Mouse (Mus musculus) thymus, postnatal 25 days (tissue): ENCODE data around the gene Prss2.
"Not testable (repeated sequence)": the region's sequence is repeated elsewhere in the genome, so short reads cannot be mapped to it uniquely, and the experiment has no call there.

Experiments used
- DNase-seq: peaks from one replicate; pipeline ENCODE4 v3.0.0; 2022

Gene Prss2

DNA sequence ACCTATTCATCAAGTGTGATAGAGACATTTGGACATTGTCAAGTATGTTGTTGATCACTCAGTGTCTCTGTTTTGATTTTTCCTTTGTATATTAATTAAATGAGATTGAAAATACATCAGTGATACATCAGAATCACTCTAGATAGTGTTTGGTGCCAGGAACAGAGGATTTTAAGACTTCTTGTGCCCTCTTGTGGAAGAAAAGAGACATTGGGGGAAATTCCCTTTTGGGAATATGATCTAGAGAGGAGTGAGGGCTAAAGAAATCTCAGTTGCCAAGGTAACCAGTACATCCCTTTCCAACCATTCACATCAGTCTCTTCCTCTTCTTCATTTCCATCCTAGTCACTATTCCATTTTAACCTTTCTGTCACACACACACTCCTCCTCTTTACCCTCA, 34.8 kb downstream of the Prss2 start:
- DNase-seq: peak; percentile 38

DNA sequence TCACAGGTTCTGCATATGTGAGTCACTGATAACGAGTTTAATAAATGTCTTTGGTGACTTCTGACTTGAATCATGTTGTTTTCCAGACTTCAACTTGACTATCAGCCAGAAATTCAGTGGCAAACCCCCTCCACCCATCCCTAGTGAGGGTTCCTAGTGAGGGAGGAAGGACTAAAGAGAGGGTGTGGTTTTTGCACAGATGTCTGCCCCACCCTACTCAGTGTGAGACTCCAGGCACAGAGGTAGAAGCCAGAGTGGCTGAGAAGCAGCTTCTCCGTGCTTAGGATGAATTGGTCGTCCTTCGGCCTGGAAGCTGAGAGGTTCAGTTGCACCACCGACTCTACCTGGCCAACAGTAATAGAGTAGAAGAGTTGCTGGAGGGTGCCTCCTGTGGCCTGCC, 35.9 kb downstream of the Prss2 start:
- DNase-seq: peak; percentile 78

DNA sequence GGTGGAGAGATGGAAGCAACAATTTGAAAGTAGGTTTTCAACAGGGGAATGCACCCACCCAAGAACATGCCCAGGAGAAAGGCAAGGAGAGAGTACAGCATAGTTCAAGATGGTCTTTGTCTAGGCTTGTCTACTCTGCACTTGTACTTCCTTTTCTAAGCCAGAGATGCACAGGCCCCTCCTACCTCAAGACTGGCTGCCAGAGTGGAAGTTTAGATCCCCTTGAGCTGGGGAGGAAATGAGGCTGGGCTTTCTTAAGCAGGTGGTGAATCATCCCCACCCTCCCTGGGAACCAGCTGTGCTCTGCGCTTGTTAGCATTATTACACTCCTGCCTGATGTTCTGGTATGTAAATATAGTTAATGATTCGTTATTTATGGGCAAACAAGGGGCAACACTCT, 36.7 kb downstream of the Prss2 start:
- peak; percentile 85 for DNase-seq

DNA sequence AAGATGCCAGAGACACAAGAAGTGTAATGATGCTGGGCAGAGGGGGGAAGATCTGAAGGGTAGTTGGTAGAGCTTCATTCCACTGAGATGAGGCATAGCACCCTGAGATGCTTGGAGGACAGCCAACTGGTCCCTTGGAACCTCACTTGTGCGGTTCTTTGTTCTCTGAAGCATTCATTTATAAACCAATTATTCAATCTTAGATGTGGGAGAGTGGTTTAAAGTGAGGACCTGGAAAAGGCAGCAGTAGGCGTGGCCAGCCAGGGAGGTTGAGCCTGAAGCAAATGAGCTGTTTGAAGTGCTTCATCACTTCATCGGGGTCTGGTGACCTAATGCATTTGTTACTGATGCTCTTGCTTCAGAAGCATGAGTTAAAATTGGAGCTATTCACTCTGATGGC, 37.7 kb downstream of the Prss2 start:
- DNase-seq: peak; percentile 73

DNA sequence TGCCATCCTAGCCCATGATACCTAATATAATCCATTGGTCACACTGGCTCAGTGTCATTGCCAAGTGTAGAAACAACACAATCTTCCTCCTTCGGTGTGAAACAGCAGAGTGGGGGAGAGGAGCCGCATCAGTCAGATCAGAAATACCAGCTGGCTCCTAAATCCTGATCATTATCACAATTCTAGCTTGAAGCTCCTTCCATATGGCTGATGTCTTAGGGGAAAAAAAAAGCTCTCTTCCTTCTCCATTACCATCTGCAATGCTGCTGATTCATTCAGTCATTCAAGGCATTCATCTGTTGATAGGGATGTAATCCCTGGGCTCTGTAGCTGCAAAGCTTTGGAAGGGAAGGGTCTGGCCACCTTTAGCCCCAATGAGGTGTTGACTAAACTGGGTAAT, 38.7 kb downstream of the Prss2 start:
- DNase-seq: no peak

DNA sequence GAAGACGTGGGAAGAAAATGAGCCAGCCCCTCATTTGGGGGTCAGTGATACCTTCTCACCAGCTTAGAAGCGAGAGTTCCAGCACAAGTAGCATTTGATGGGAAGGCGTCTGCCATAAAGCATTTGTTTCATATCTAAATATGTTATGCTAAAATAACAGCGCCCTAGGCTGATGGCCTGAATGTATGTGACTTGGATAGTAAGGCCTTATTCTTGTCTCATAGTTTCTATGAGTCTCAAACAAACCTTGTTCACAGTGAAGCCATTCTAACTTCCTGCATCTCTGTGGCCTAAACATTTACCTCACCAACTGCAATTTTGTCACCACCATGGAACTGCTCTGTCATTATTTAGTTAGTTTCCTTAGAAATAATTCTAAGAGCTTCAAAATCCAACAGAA, 41.0 kb downstream of the Prss2 start:
- DNase-seq: peak; percentile 9

DNA sequence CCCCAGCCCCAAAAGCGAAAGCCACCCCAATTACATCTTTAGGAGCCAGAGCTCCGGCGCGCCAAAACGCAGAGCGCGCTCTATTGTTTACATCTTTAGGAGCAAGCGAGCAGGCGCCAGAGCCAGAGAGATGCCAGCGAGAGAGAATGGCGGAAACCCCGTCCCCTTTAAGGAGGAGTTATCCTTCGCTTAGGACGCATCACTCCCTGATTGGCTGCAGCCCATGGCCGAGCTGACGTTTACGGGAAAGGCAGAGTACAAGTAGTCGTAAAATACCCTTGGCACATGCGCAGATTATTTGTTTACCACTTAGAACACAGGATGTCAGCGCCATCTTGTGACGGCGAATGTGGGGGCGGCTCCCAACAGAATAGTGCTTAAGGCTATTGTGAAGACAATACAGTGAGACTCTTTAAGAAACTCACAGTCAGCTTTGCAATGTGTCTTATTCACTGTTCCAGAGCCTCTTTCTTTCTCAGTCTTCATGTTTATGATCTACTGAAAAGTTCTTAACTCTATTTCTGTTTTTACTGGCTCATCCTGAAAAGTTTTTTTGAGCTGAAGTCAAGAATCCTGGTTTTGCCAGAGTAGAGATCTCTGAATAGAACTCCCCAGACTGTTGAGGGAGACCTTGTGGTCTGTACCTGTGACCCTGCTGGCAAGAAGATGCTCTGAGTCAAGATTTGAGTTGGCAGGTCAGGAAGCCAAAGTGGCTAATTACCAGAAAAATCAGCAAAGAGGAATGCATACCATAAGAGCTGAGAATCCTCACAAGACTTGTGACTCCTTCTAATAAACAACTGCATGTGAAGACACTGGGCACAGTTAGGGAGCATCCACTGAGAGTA, 41.7 kb downstream of the Prss2 start:
- not testable (repeated sequence) for DNase-seq

DNA sequence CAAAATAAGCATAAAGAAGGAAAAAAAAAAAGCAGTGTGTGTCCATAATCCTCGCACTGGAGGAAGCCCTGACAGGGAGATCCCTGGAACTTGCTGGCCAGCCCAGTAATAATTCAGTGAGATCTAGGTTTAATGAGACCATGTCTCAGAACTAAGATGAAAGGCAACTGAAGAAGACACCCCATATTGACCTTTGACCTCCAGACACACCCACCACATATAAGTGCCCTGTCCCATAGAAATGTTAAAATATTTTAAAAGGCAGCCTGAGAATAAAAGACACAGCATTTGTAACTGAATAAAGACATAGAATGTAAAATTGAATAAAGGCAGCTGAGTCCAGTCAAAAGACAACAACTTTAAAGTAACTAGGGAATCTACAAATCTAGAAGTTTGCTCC, 43.7 kb downstream of the Prss2 start:
- DNase-seq: no peak

DNA sequence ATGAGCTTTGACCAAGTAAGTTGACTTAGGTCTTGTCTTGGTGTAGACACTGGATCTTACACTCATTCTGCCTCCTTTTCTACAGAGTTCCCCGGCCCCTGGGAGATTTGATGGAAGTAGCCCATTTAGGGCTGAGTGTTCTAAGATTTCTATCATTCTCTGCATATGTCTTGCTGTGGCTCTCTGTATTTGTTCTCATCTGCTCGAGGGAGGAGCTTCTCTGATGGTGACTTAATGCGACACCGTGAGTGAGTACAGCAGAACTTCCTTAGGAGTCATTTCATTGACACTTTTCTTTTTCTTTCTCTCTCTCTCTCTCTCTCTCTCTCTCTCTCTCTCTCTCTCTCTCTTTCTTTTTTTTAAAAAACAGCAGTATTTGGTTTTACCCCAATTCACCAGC, 45.4 kb downstream of the Prss2 start:
- DNase-seq: no peak

DNA sequence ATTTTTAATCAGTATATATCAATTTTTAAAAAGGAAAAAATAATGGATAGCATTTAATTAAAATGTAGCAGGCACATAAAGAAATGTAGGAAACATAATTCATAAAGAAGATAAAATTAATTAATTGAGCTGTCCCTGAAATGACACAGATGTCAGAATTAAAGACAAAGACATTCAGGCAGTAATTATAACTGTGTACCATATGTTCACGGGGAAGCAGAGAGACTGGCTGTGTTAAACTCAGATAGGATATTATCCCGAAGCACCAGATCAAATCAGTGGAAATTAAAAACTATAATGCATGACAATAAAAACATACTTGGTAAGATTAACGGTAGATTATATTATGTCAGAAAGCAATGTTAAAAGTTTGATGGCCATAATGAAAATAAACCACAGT, 47.5 kb downstream of the Prss2 start:
- DNase-seq: no peak
